Mouse (Mus musculus): ENCODE results near the gene Slc2a4.

Slc2a4 gene

DNA sequence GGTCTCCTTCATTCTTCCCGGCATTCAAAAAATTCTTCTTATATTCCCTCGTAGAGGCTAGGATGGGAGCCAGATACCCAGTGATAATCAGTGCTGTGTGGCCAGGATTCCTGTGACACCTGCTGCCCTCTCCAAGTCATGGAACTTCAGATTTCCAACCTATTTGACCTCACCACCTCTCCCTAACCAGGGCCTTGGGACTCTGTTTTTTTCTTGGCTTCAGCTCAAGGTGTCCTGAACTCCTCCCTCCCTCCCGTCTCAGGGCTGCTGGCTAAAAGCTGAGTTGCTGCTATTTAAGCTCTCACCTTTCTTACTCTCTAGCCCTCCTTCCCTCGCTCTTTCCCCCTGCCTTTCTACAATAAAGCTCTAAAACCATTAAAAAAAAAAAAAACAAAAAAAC is 48.1 kb downstream of the Slc2a4 start:
- no peak for DNase-seq

- no peak for DNase-seq
Observed at GRCm38 (mm10) chr11:69895291-69895690, 52.7 kb downstream of the Slc2a4 start, which contains the start of gene Acap1. Gene Acap1, minus strand, starts transcription at chr11:69895539.

GRCm38 (mm10) chr11:69894671-69895070 is 53.3 kb downstream of the Slc2a4 start:
- no peak for DNase-seq
